Mouse (Mus musculus): Measurements from ENCODE around the gene Atp5d.

DNA sequence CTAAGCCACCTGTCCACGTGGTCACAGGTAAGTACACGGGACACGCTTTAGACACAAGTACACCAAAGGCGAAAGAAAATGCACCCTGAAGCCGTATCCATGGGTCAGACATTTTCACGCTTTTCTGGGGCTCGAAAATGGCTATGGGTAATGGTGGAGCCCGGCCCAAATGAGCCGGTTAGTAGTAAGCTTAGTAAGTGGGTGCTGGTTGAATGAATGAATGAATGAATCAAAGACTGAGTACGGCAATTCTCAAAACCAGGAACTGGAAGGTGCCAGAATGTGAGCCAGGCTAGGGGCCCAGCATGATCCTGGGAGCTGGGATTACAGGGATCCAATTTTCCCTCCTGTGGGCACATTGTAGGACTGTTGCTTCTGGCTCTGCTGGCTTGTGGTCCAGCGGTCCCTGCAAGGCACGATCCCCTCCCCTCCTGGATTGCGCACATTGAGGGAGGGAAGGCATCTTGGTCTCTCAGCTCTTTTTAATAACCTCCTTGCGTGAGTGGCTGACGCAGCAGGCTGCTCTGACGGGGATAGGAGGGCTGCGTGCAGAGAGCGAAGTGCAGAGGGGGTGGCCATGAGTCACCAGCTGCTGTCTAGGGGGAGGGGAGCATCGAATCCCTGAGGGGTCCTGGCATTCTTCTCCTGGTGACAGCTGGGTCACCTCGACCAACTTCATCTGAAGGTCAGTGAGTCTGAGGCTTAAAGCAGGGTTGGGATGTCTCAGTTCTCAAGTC is 27.1 kb downstream of the Atp5d start, which contains the start of gene Cirbp:
- TF ChIP-seq MYOG (IDR thresholded peaks at IDR 0.05; ENCODE audit: control insufficient read depth in 1 of 3, insufficient read depth in 1 of 3, insufficient read length in 2 of 3, low read depth in 2 of 3) (peak in 2 of 3 experiments; percentile 84 to 95), POLR2A (IDR thresholded peaks at IDR 0.05; ENCODE audit: insufficient read length, low read depth) (peak; percentile 39), TCF12 (IDR thresholded peaks at IDR 0.05; ENCODE audit: insufficient read depth, poor library complexity, severe bottlenecking) (peak; percentile 65), MAX (IDR thresholded peaks at IDR 0.05; ENCODE audit: low read depth) (no peak), USF1 (IDR thresholded peaks at IDR 0.05; ENCODE audit: low read depth) (no peak), REST (IDR thresholded peaks at IDR 0.05; ENCODE audit: insufficient read depth, insufficient read length) (no peak), CEBPB (IDR thresholded peaks at IDR 0.05; ENCODE audit: insufficient read depth, poor library complexity, severe bottlenecking) (no peak), POLR2AphosphoS2 (IDR thresholded peaks at IDR 0.05; ENCODE audit: insufficient read length, low read depth) (no peak), SRF (IDR thresholded peaks at IDR 0.05; ENCODE audit: control insufficient read depth, insufficient read length, low read depth) (no peak)

All from myocyte (in vitro differentiated cells).